Mouse (Mus musculus) liver, embryonic 11.5 days (tissue): ENCODE results near the gene Dhx9. TPM values are rescaled to one million over a fixed set of nuclear protein-coding genes. Genes with fewer than 3 reads are reported as not detected.

Source experiments
- ATAC-seq: fragments of 200-750 bp; cut with Nextera tagmentation; replicated peaks from 2 replicates; pipeline ENCODE4 v1.8.0; 2017; ENCODE audit warnings: moderate number of reproducible peaks, mild to moderate bottlenecking, moderate TSS enrichment, moderate library complexity; ENCODE audit not compliant: low FRiP score
- DNase-seq: peaks from one replicate; pipeline ENCODE4 v3.0.0-alpha.2; 2017; ENCODE audit warnings: low spot score
- H3K27ac ChIP-seq: fragments of 300-500 bp; sonication (generic); 2 replicates; pipeline ENCODE4 v1.5.1; 2014; ENCODE audit warnings: mild to moderate bottlenecking, low read depth, low read length, control low read depth
- H3K27me3 ChIP-seq: fragments of 300-500 bp; sonication (generic); replicated peaks from 2 replicates; pipeline ENCODE4 v1.6.1; 2014; ENCODE audit warnings: low read length, mixed read lengths; ENCODE audit not compliant: control insufficient read depth, insufficient read depth
- H3K36me3 ChIP-seq: fragments of 300-500 bp; sonication (generic); 2 replicates; pipeline ENCODE4 v1.6.1; 2014; ENCODE audit warnings: mild to moderate bottlenecking, low read length, moderate library complexity, mixed read lengths; ENCODE audit not compliant: control insufficient read depth, insufficient read depth
- H3K4me1 ChIP-seq: fragments of 300-500 bp; sonication (generic); replicated peaks from 2 replicates; pipeline ENCODE4 v1.6.1; 2014; ENCODE audit warnings: low read length, mixed read lengths; ENCODE audit not compliant: control insufficient read depth, insufficient read depth
- H3K4me2 ChIP-seq: fragments of 300-500 bp; sonication (generic); 2 replicates; pipeline ENCODE4 v1.6.1; 2014; ENCODE audit warnings: mild to moderate bottlenecking, control low read depth, moderate library complexity
- H3K4me3 ChIP-seq: fragments of 300-500 bp; sonication (generic); 2 replicates; pipeline ENCODE4 v1.5.1; 2014; ENCODE audit warnings: low read depth, low read length, control low read depth
- H3K9ac ChIP-seq: fragments of 300-500 bp; sonication (generic); 2 replicates; pipeline ENCODE4 v1.6.1; 2014; ENCODE audit warnings: low read depth, low read length, control low read depth
- H3K9me3 ChIP-seq: fragments of 300-500 bp; sonication (generic); 2 replicates; pipeline ENCODE4 v1.6.1; 2016; ENCODE audit warnings: low read length, inconsistent platforms, mixed read lengths; ENCODE audit not compliant: control insufficient read depth
- WGBS: fragments of 180-500 bp; shearing (Covaris S2); extraction: QIAGEN DNeasy Blood & Tissue Kit; methylation state at CpG from one replicate; pipeline ENCODE4 v1.1.7; 2014; 5-methylcytosine and 5-hydroxymethylcytosine counted together
- polyA plus RNA-seq: library from polyadenylated mRNA; unstranded; fragments of >200 nt; fragmentation: Nextera tagmentation; extraction: Ambion mirVana; gene quantifications from 2 replicates; pipeline ENCODE4 v1.2.1, GENCODE M21; 2014

The Dhx9 gene
- polyA plus RNA-seq, 1 experiment from 2014 or later, result 16.0 TPM

GRCm38 (mm10) chr1:153443019-153443418, 44.4 kb downstream of the Dhx9 start:
- no peak overlapping the region for H3K9ac ChIP-seq
- no peak for ATAC-seq
- H3K4me2 ChIP-seq, result no peak overlapping the region
- DNase-seq, result no peak
- H3K9me3 ChIP-seq, result no peaks in the 10 kb centered on the region
- no peaks in the 10 kb centered on the region for H3K4me1 ChIP-seq
- no peak overlapping the region for H3K27ac ChIP-seq
- 74% methylated on average over 1 of the region's 1 CpGs for WGBS
- H3K36me3 ChIP-seq, result no peaks in the 10 kb centered on the region
- H3K27me3 ChIP-seq, result no peaks in the 10 kb centered on the region
- H3K4me3 ChIP-seq, result no peak overlapping the region

- ATAC-seq (no peak), DNase-seq (no peak)
- WGBS, result 76% methylated on average over 3 of the region's 3 CpGs
- H3K36me3 ChIP-seq, result no peaks in the 10 kb centered on the region
- H3K27ac ChIP-seq, result no peak overlapping the region
- H3K27me3 ChIP-seq, result no peaks in the 10 kb centered on the region
- no peaks in the 10 kb centered on the region for H3K9me3 ChIP-seq
- H3K4me2 ChIP-seq, result no peak overlapping the region
- no peaks in the 10 kb centered on the region for H3K4me1 ChIP-seq
- no peak overlapping the region for H3K4me3 ChIP-seq
- H3K9ac ChIP-seq, result no peak overlapping the region
Measured at GRCm38 (mm10) chr1:153441656-153442055, 45.8 kb downstream of the Dhx9 start.

DNA sequence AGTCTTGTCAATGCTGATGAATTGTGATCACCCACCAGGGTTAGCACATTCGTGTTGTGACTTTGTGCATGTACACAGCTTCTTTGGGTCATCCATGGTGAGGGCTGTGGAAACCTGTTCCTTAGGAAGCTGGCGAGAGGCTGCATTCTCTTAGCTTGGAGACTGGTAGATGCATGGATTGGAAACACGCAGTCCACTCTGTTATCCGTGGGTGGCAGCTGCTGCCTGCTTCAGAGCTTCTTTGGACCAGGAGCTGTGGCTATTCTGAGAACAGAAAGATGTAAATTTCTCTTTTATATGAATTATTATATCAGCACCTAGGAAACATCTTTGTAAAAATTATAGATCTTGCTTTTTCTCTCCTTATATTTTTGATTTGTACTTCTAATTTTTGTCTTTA, 46.7 kb downstream of the Dhx9 start:
- DNase-seq (no peak), ATAC-seq (no peak)
- no peaks in the 10 kb centered on the region for H3K4me1 ChIP-seq
- H3K9me3 ChIP-seq, result no peaks in the 10 kb centered on the region
- no peak overlapping the region for H3K4me2 ChIP-seq
- H3K36me3 ChIP-seq, result no peaks in the 10 kb centered on the region
- H3K27ac ChIP-seq, result no peak overlapping the region
- H3K4me3 ChIP-seq, result no peak overlapping the region
- H3K27me3 ChIP-seq, result no peaks in the 10 kb centered on the region
- 78% methylated on average over 4 of the region's 4 CpGs for WGBS
- H3K9ac ChIP-seq, result no peak overlapping the region

DNA sequence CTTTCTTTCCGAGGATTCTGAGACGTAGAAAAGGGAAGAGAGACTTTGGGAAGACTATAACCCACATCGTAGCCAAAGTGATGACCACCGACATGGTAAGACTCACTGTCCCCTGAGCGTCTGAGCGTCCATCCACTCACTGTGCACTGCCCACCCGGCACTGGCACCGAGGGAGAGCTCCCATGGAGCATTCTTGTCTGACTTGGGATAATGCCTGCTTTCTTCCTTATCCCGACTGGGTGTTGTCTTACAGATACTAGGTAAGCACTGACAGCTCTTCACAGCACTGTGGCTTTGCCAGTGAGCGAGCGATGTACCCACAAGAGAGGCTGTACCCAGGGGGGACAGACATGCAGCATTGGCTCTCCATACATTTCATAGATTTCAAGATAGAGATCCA, 49.9 kb downstream of the Dhx9 start:
- no peak overlapping the region for H3K4me2 ChIP-seq
- H3K27ac ChIP-seq, result no peak overlapping the region
- no peak overlapping the region for H3K4me3 ChIP-seq
- no peaks in the 10 kb centered on the region for H3K27me3 ChIP-seq
- H3K4me1 ChIP-seq, result no peaks in the 10 kb centered on the region
- H3K9me3 ChIP-seq, result no peaks in the 10 kb centered on the region
- DNase-seq (no peak), ATAC-seq (no peak)
- H3K36me3 ChIP-seq, result no peaks in the 10 kb centered on the region
- WGBS, result 86% methylated on average over 11 of the region's 11 CpGs
- no peak overlapping the region for H3K9ac ChIP-seq

GRCm38 (mm10) chr1:153433851-153434589, 53.4 kb downstream of the Dhx9 start:
- ATAC-seq (no peak), DNase-seq (no peak)
- 71% methylated on average over 5 of the region's 5 CpGs for WGBS
- Histone ChIP-seq H3K9ac (no peak overlapping the region), H3K27me3 (no peaks in the 10 kb centered on the region), H3K36me3 (no peaks in the 10 kb centered on the region), H3K27ac (no peak overlapping the region), H3K9me3 (no peaks in the 10 kb centered on the region), H3K4me1 (no peaks in the 10 kb centered on the region), H3K4me3 (no peak overlapping the region), H3K4me2 (no peak overlapping the region)

DNA sequence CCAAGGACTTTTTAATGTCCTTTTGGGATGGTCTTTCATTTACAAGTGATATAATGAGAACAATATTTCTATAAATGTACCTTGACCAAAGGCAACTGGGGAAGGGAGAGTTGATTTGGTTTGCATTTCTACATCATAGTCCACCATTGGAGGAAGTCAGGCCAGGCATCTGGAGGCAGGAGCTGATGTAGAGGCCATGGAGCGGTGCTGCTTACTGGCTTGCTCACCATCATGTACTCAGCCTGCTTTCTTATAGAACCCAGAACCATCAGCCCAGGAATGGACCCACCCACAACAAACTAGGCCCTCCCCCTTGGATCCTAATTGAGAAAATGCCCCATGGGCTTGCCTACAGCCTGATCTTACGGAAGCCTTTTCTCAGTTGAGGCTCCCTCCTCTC, 55.1 kb downstream of the Dhx9 start:
- Histone ChIP-seq H3K27ac (no peak overlapping the region), H3K9ac (no peak overlapping the region), H3K27me3 (no peaks in the 10 kb centered on the region), H3K36me3 (no peaks in the 10 kb centered on the region), H3K4me3 (no peak overlapping the region), H3K4me2 (no peak overlapping the region), H3K4me1 (no peaks in the 10 kb centered on the region), H3K9me3 (no peaks in the 10 kb centered on the region)
- no peak for DNase-seq
- 89% methylated on average over 2 of the region's 2 CpGs for WGBS
- ATAC-seq, result no peak

DNA sequence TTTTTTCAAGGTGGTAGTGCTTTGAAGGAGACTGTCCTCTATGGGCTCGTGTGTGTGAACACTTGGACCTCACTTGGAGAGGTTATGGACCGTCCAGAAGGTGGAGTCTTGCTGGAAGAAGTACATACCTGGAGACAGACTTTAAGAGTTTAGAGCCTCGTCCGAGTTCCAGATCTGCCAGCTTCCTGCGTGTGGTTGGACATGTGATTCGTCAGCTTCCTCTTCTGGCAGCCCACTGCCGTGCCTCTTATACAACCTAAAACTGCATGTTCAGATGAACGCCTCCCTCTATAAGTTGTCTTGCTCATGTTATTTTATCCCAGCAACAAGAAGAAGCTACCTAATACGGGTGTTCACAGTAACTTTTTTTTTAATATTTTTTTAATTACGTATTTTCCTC, 55.8 kb downstream of the Dhx9 start:
- 61% methylated on average over 10 of the region's 10 CpGs for WGBS

GRCm38 (mm10) chr1:153431158-153431557, 56.3 kb downstream of the Dhx9 start:
- 77% methylated on average over 7 of the region's 7 CpGs for WGBS

More for the DNA sequence above, 55.8 kb downstream of the Dhx9 start:
- Histone ChIP-seq H3K4me2 (no peak overlapping the region), H3K36me3 (no peaks in the 10 kb centered on the region), H3K9ac (no peak overlapping the region), H3K27me3 (no peaks in the 10 kb centered on the region), H3K9me3 (no peaks in the 10 kb centered on the region), H3K4me1 (no peaks in the 10 kb centered on the region), H3K27ac (no peak overlapping the region), H3K4me3 (no peak overlapping the region)
- no peak for DNase-seq
- no peak for ATAC-seq

More at GRCm38 (mm10) chr1:153431158-153431557, 56.3 kb downstream of the Dhx9 start:
- Histone ChIP-seq H3K9ac (no peak overlapping the region), H3K36me3 (no peaks in the 10 kb centered on the region), H3K4me1 (no peaks in the 10 kb centered on the region), H3K27me3 (no peaks in the 10 kb centered on the region), H3K27ac (no peak overlapping the region), H3K9me3 (no peaks in the 10 kb centered on the region), H3K4me2 (no peak overlapping the region), H3K4me3 (no peak overlapping the region)
- DNase-seq, result no peak
- ATAC-seq, result no peak
